Mouse (Mus musculus): ENCODE measurements around the gene Ptpn3.

DNA sequence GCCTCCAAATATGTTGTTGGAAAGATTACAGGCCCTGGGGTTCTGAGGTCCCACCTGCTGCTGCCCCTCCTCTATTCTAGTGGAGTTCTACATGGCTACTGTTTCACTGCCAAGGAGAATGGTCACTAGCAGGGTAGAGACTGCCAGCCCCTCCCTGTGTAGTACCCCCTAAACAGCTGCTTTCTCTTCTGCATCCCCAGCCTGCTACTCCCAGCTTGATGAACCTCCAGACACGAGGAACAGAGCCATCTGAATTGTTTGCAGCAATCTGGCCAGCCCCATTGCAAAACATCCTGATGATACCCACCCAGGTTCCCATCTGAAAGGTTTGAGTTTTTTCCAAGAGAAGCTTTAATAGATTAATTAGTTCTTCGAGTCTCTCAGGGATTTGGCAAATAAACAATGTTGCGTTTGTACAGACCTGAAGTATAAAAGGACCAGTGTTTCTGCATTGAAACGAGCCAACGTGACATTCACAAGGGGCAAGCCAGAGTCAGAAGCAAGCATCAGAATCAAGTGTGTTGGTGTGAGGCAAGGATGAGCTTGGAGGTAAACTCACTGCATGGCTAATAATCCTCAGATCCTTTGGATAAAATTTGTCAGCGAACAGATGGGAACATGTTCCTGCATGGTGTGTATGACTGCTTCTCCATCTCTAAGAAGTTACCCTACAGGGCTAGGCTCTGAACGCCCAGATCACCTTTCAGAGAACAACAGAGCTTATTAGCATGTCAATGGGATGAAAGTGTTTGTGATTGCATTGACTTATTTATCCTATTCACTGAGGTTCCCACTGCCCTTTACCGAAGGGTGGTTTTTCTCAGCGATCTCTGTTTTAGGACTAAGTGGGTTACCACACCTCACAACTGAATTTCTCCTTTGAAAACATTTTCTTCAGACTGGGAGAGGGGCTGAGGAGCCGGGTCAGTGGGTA is 138.6 kb downstream of the Ptpn3 start:
- TF ChIP-seq CTCF (IDR thresholded peaks at IDR 0.05; ENCODE audit: control insufficient read depth, insufficient read depth, low read length) = no peak
- no peak for TF ChIP-seq POLR2A (IDR thresholded peaks at IDR 0.05; ENCODE audit: borderline replicate concordance, control insufficient read depth, low read depth, low read length)
